Mouse (Mus musculus) G1E (cell line): ENCODE results near the gene Zc3h18.

Experiments used
- CTCF ChIP-seq: IDR thresholded peaks from 2 replicates; pipeline ENCODE4 v1.5.1; 2012; ENCODE audit warnings: low read depth, low read length, inconsistent platforms, mixed read lengths
- GATA1 ChIP-seq: IDR thresholded peaks from 2 replicates; pipeline ENCODE4 v1.6.1; 2012; ENCODE audit warnings: borderline replicate concordance, low read length, inconsistent platforms, mixed read lengths
- TAL1 ChIP-seq: conservative IDR thresholded peaks from 2 replicates; pipeline ENCODE4 v1.6.1; 2012; ENCODE audit warnings: low read depth, low read length, inconsistent platforms, mixed read lengths

- TF ChIP-seq CTCF (no peak), GATA1 (no peak), TAL1 (no peak)
These were observed 67.8 kb downstream of the Zc3h18 start for GRCm38 (mm10) chr8:122444058-122444748.
